Mouse (Mus musculus) kidney, adult 2 months (tissue): ENCODE data around the gene Cyb561. TPM values are rescaled to one million over a fixed set of nuclear protein-coding genes. Genes with fewer than 3 reads are reported as not detected.
A peak's percentile ranks its signal among the peaks of the same experiment; 100 is the strongest.

ENCODE experiments used
- DNase-seq: peaks from one replicate; pipeline ENCODE4 v3.0.0; 2021
- H3K27ac ChIP-seq: fragments of 200-500 bp; 2 replicates; pipeline ENCODE4 v1.5.1; 2012; ENCODE audit warnings: low read depth, low read length, control low read depth, inconsistent platforms; ENCODE audit not compliant: insufficient read depth
- H3K27me3 ChIP-seq: fragments of 200-500 bp; replicated peaks from 2 replicates; pipeline ENCODE4 v1.6.1; 2012; ENCODE audit warnings: mild to moderate bottlenecking, moderate library complexity, low read length, inconsistent platforms; ENCODE audit not compliant: control insufficient read depth, insufficient read depth
- H3K36me3 ChIP-seq: fragments of 200-500 bp; 2 replicates; pipeline ENCODE4 v1.6.1; 2012; ENCODE audit warnings: mild to moderate bottlenecking, moderate library complexity, low read length, inconsistent platforms; ENCODE audit not compliant: control insufficient read depth, insufficient read depth
- H3K4me1 ChIP-seq: fragments of 200-500 bp; 2 replicates; pipeline ENCODE4 v1.6.1; 2011; ENCODE audit warnings: low read length; ENCODE audit not compliant: control insufficient read depth, insufficient read depth
- H3K4me3 ChIP-seq: fragments of 200-500 bp; 2 replicates; pipeline ENCODE4 v1.5.1; 2011; ENCODE audit warnings: mild to moderate bottlenecking, low read depth, low read length, control low read depth; ENCODE audit not compliant: insufficient read depth
- CTCF ChIP-seq: fragments of 200-500 bp; conservative IDR thresholded peaks from 2 replicates; pipeline ENCODE4 v1.5.1; 2011; ENCODE audit warnings: low read depth, mild to moderate bottlenecking, control low read depth, low read length, moderate library complexity, mixed read lengths; ENCODE audit not compliant: insufficient read depth, insufficient read length
- POLR2A ChIP-seq: fragments of 200-500 bp; IDR thresholded peaks from one replicate; pipeline ENCODE4 v1.6.1; 2011; ENCODE audit warnings: low read depth, low read length, control low read depth
- WGBS: fragments of 180-500 bp; shearing (Covaris S2); methylation state at CpG from one replicate; pipeline ENCODE4 v1.1.7; 2018; 5-methylcytosine and 5-hydroxymethylcytosine counted together
- polyA plus RNA-seq: library from polyadenylated mRNA; depleted of rRNA; stranded (reverse); fragments of >200 nt; gene quantifications from 2 replicates; pipeline ENCODE4 v1.2.3, GENCODE M21; 2012

Gene Cyb561
- polyA plus RNA-seq, 1 experiment: 31.1 TPM

GRCm38 (mm10) chr11:105968948-105969347 lies 15.8 kb upstream of the Cyb561 start:
- TF ChIP-seq POLR2A (no peak), CTCF (no peak)
- H3K36me3 ChIP-seq: no peaks in the 10 kb centered on the region
- peak overlapping the region; percentile 58; the same call in 1 of the 2 replicates for H3K4me3 ChIP-seq
- peaks cover 4% of the 10 kb centered on the region; the same call in 1 of the 2 replicates for H3K4me1 ChIP-seq
- H3K27me3 ChIP-seq: no peaks in the 10 kb centered on the region
- DNase-seq: no peak
- WGBS: 50% methylated on average over 10 of the region's 10 CpGs
- no peak overlapping the region for H3K27ac ChIP-seq

- H3K4me1 ChIP-seq: peaks cover 4% of the 10 kb centered on the region; the same call in 1 of the 2 replicates
- no peak for TF ChIP-seq POLR2A
- no peak for TF ChIP-seq CTCF
- WGBS: 2% methylated on average over 76 of the region's 76 CpGs
- no peaks in the 10 kb centered on the region for H3K36me3 ChIP-seq
- peak; percentile 75 for DNase-seq
- H3K27me3 ChIP-seq: no peaks in the 10 kb centered on the region
- peak within 1 kb of the TSS; percentile 58 for H3K4me3 ChIP-seq
- H3K27ac ChIP-seq: no peak within 1 kb of the TSS
These were observed 14.8 kb upstream of the Cyb561 start, which contains the start of gene Ace for GRCm38 (mm10) chr11:105967741-105968574. Gene Ace, plus strand, starts transcription at chr11:105967945.

- Histone ChIP-seq H3K36me3 (no peaks in the 10 kb centered on the region), H3K27ac (no peak overlapping the region), H3K27me3 (no peaks in the 10 kb centered on the region), H3K4me1 (peaks cover 4% of the 10 kb centered on the region; the same call in 1 of the 2 replicates), H3K4me3 (no peak overlapping the region)
- TF ChIP-seq POLR2A: no peak
- TF ChIP-seq CTCF: no peak
- 87% methylated on average over 4 of the region's 4 CpGs for WGBS
- no peak for DNase-seq
These were observed 13.2 kb upstream of the Cyb561 start for GRCm38 (mm10) chr11:105966288-105966687.

GRCm38 (mm10) chr11:105964691-105965090 lies 11.6 kb upstream of the Cyb561 start:
- no peak overlapping the region for H3K4me3 ChIP-seq
- WGBS: 70% methylated on average over 5 of the region's 5 CpGs
- H3K27ac ChIP-seq: no peak overlapping the region
- H3K27me3 ChIP-seq: no peaks in the 10 kb centered on the region
- peaks cover 4% of the 10 kb centered on the region; the same call in 1 of the 2 replicates for H3K4me1 ChIP-seq
- DNase-seq: no peak
- H3K36me3 ChIP-seq: no peaks in the 10 kb centered on the region
- TF ChIP-seq CTCF (0 out of 2 replicates have a peak, but pooled peaks have one; percentile 19), POLR2A (no peak)

GRCm38 (mm10) chr11:105959355-105959754 lies 6.2 kb upstream of the Cyb561 start:
- WGBS: 43% methylated on average over 17 of the region's 17 CpGs
- no peak overlapping the region for H3K27ac ChIP-seq
- H3K4me3 ChIP-seq: no peak overlapping the region
- TF ChIP-seq POLR2A: no peak
- no peak for TF ChIP-seq CTCF
- no peaks in the 10 kb centered on the region for H3K27me3 ChIP-seq
- no peaks in the 10 kb centered on the region for H3K4me1 ChIP-seq
- DNase-seq: no peak
- H3K36me3 ChIP-seq: no peaks in the 10 kb centered on the region

GRCm38 (mm10) chr11:105958566-105958965 lies 5.4 kb upstream of the Cyb561 start:
- no peaks in the 10 kb centered on the region for H3K4me1 ChIP-seq
- 60% methylated on average over 1 of the region's 1 CpGs for WGBS
- H3K4me3 ChIP-seq: no peak overlapping the region
- no peaks in the 10 kb centered on the region for H3K27me3 ChIP-seq
- H3K36me3 ChIP-seq: no peaks in the 10 kb centered on the region
- H3K27ac ChIP-seq: no peak overlapping the region
- no peak for DNase-seq
- TF ChIP-seq POLR2A (no peak), CTCF (no peak)

GRCm38 (mm10) chr11:105957501-105957900 lies 4.4 kb upstream of the Cyb561 start:
- WGBS: 50% methylated on average over 6 of the region's 6 CpGs
- TF ChIP-seq POLR2A (no peak), CTCF (no peak)
- Histone ChIP-seq H3K27me3 (no peaks in the 10 kb centered on the region), H3K4me3 (no peak overlapping the region), H3K36me3 (no peaks in the 10 kb centered on the region), H3K27ac (no peak overlapping the region), H3K4me1 (0 out of 2 replicates have a peak, but pooled peaks cover under 1% of the 10 kb centered on the region)
- no peak for DNase-seq
